Mouse (Mus musculus) C2C12 (cell line): ENCODE results near the gene Kcnt2.

Source experiments
- CEBPB ChIP-seq: IDR thresholded peaks from one replicate; pipeline ENCODE4 v1.6.1; 2011; ENCODE audit warnings: low read depth, mild to moderate bottlenecking, control low read depth, moderate library complexity
- CTCF ChIP-seq: IDR thresholded peaks from one replicate; pipeline ENCODE4 v1.5.1; 2011; ENCODE audit not compliant: control insufficient read depth, insufficient read depth, insufficient read length
- MAX ChIP-seq: IDR thresholded peaks from one replicate; pipeline ENCODE4 v1.6.1; 2011; ENCODE audit warnings: mild to moderate bottlenecking, control low read depth
- MYOD1 ChIP-seq: IDR thresholded peaks from one replicate; pipeline ENCODE4 v1.6.1; 2011; ENCODE audit warnings: low read depth; ENCODE audit not compliant: control insufficient read depth, insufficient read length
- USF1 ChIP-seq: IDR thresholded peaks from one replicate; pipeline ENCODE4 v1.6.1; 2011; ENCODE audit warnings: low read depth, mild to moderate bottlenecking, control low read depth, moderate library complexity

DNA sequence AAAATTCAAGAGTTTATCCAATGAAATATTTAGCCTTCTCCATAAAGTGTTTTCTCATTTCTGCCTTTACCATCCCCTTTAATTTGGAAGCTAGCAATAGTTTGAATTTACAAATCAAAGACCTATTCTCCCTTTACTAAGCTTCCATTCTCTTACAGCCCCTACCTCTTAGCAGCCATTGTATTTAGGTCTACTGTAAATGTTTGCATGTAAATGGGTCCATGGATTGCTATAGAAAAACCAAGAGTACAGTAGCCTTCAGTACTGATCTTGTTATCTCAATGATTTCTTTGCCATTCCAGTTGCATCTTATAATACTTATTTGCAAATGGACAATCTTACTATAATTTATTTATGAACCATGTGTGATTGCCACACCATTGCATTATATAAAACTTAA is 267.5 kb downstream of the Kcnt2 start:
- TF ChIP-seq USF1 (no peak), CTCF (no peak), MYOD1 (no peak), CEBPB (no peak), MAX (no peak)
